Mouse (Mus musculus) CH12.LX (cell line): ENCODE results near the gene Gnptg.

Experiments
- CTCF ChIP-seq, 2 experiments: IDR thresholded peaks in 1 of 2; conservative IDR thresholded peaks in 1 of 2; 2 replicates each; pipeline ENCODE4 v1.5.1; 2011 to 2012; ENCODE audit warnings: low read depth in 2 of 2, low read length in 2 of 2, improper control_type of control experiment in 1 of 2, inconsistent platforms in 1 of 2, mild to moderate bottlenecking in 1 of 2, moderate library complexity in 1 of 2
- POLR2A ChIP-seq: IDR thresholded peaks from 2 replicates; pipeline ENCODE4 v1.6.1; 2011; ENCODE audit warnings: low read depth, mild to moderate bottlenecking, improper control_type of control experiment, low read length
- USF1 ChIP-seq: IDR thresholded peaks from 2 replicates; pipeline ENCODE4 v1.6.1; 2014; ENCODE audit warnings: low read depth, mild to moderate bottlenecking, inconsistent platforms, low read length, improper control_type of control experiment
- ZC3H11A ChIP-seq: IDR thresholded peaks from 2 replicates; pipeline ENCODE4 v1.6.1; 2012; ENCODE audit warnings: low read depth, mild to moderate bottlenecking, inconsistent platforms, low read length, improper control_type of control experiment

DNA sequence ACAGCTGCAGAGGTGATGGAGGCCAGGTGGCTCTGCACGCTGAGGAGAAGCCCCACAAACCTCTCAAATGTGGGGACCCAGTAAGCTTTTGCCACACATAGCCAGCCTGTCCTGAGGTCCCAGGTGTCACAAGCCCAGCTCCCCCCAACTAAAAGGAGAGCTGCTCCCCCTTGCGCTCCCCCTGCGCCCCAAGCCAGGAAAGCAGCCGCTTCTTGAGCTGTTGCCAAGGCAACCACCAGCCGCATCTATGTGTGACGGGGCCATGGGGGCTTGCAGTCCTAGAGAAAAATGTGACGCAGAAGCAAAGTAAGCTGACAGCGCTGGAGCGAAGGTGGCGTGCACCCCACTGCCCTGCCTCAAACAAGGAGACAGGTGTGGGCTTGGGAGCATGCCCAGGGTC is 13.8 kb upstream of the Gnptg start:
- TF ChIP-seq ZC3H11A (no peak), POLR2A (no peak), USF1 (no peak), CTCF (conservative IDR thresholded peaks at IDR 0.05 in 1 of 2, IDR thresholded peaks at IDR 0.05 in 1 of 2; ENCODE audit: low read depth in 2 of 2, low read length in 2 of 2) (no peak)
